Mouse (Mus musculus) ovary, postnatal 36 days (tissue): ENCODE data around the gene Ago1.
A peak's percentile ranks its signal among the peaks of the same experiment; 100 is the strongest.

Source experiments
- DNase-seq: peaks from one replicate; pipeline ENCODE4 v3.0.0; 2022; ENCODE audit warnings: low spot score, mixed read lengths

Ago1 gene

DNA sequence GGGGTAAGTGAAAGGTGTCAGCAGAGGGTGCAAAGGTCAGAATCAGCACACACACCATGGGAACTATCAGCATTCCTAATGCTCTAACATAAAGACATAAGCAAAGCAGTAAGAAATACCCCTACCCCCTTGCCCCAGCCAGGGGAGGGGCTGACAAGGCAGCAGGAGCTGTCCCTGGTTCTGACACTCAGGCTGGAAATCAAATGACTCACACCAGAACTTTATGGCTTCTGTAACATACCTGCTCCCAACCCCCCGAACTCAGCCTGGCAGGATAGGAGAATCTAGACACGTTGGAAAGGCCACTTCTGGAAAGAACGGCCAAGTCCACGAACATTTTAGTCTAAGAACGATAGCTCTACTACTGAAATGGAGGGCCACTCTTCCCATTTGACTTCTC, 4.6 kb upstream of the Ago1 start:
- no peak for DNase-seq

DNA sequence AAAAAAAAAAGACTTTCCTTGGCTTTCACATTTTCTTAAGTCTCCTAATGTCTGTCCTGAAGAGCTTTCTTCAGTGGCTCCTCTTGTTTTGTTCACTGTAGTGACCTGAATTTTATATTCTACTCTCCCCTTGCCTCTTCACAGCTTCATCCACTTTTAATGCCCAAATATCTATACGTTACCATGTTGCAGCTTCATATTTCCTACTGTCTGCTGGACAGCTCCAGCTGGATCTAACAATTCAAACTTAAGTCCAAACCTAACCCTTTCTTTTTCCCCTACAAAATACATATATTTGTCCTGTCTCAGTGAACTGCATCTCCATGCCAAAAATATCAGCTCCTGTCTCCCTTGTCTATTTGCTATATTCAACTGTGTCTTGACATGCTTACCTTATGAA, 951 bp upstream of the Ago1 start:
- DNase-seq = no peak

DNA sequence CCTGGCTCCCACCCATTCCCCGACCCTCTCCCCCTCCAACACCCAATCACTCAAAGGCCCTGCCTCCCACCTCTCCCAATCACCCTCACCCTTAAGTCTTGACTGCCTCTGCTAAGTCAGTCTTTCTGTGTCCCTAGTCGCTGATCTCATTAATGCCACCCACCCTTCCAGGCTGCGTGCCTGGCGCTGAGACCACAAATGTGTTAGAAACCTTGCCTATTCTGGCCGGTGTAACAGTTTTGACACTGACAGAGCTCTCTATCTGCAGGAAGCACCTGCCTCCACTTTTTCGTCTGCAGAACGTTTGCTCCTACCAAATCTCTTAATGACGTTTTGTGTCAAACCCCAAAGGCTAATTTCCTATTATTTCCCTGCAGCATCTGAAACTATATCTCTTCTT, 542 bp upstream of the Ago1 start:
- DNase-seq = no peak

DNA sequence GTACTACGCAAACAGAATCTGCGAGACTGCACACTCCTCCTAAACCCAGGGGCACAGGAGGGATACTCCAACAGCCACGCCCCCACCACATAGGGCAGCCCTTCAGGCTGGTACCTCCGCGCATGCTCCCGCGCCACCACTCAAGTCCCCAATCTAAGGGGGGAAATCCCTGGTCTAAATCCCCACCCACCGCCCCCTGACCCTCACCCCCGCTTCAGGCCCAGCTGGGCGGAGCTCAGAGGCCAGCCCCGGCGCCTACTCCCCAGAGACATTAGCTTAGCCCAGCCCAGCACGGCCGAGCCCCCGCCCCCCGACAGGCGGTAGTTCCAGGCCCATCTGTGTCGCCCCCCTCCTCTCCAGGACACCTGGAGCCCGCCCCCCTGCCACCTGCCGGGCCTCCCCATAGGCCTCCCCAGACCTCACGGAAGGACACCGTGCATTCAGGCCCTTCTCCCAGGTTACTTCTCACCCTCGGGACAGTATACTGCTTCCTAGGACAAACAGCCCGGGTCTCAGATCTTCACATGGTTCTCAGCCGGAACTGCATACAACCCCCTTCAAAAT, 580 bp downstream of the Ago1 start:
- DNase-seq = peak; percentile 69

DNA sequence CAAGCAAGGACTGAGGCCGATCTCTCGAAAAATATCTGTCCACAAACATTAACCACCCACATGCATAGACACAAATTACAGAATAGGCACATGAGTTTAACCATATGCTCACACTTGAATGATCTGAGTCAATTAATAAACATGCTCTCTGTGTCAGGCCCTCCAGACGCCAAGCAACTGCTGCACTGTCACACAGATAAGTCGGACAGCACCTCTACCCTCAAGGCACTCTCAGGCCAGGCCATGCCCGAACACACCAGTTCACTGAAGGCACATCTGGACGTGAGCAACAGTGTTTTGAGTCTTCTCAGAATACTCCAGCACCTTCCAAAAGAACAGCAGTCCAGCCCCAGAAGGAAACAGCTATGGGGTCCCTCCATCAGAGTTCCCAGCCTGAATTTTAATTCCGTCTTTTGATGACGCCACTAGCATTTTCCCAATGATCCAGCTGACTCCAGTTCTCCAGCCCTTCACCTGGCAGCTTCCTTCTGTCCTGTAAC, 2.1 kb downstream of the Ago1 start:
- DNase-seq = no peak

DNA sequence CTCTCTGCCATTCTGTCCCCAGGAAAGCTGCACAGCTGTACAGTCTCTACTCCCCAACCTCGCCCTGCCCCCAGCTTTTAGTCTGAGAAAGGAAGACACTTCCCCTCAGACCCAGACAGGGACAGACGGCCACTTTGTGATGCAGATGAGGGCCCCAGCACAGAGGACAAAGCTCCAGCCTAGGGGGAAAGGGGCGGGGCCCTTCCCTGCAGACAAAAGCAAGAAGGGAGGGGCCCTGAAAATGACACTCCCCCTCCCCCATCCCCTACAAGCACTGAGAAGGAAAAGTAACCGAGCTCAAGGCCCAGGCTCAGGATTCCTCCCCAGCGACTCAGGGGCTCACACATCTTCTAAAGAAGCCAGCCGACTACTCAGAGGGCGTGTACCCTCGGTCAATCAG, 2.5 kb downstream of the Ago1 start:
- DNase-seq = peak; percentile 19

DNA sequence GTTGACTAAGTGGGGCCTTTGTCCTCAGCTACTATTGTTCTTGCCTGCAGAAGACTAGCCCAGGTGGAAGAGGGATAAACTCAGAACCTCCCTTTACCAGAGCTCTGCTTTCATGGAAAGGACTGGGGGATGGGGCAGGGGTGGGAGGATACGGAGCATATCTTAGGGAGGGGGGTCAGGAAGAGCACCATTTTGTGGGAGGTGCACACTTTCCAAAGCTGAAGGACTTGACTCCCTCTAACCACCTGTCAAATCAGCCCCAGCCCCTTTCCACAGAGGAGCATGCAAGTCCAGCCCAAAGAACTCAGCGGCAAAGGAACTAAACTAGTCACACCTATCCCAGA, 3.5 kb downstream of the Ago1 start:
- no peak for DNase-seq

DNA sequence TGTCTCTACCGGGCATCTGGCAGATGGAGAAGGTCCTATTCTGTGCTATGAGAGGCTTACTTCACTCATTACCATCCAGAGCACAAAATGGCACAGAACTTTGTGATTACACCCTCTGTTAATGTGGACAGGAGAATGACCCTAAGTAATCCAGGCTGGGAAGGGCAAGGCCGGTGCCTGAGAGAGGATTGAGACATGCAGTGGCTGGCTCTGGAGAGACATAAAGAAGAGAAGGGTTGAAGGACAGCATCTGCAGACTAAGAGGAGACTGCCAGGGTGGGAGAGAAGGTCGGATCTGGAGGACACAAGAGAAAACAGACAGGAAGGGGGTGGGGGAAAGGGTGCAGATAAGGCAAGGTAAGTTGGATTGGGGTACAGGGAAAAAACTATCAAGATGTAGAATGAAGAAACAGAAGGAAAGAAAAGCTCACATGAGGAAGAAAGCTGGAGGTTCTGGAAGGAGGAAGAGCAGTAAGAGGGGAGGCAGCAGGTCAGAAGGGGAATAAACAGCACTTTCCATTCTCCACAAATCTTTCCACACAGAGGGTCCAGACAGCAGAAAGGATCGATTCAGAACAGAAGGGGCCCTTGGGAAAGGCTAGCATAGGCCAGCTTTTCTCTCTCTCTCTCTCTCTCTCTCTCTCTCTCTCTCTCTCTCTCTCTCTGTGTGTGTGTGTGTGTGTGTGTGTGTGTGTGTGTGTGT, 4.0 kb downstream of the Ago1 start:
- no peak for DNase-seq

DNA sequence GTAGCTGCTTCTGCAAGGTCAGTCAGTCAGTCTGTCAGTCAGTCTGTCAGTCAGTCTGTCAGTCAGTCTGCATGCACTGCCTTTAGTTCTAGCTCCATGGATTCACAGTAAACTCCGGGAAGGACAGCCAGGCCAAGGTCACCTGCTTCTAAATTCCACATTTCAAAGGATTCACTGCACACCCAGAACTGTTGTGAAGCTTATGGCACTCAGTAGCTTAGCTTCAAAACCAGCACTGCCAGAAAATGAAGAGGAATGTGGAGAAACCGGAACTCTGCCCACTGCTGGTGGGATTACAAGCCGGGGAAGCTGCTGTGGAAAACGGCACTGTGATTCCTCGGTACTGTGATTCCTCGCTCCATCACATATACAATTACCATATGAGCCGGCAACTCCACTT, 12.9 kb downstream of the Ago1 start:
- DNase-seq = no peak

DNA sequence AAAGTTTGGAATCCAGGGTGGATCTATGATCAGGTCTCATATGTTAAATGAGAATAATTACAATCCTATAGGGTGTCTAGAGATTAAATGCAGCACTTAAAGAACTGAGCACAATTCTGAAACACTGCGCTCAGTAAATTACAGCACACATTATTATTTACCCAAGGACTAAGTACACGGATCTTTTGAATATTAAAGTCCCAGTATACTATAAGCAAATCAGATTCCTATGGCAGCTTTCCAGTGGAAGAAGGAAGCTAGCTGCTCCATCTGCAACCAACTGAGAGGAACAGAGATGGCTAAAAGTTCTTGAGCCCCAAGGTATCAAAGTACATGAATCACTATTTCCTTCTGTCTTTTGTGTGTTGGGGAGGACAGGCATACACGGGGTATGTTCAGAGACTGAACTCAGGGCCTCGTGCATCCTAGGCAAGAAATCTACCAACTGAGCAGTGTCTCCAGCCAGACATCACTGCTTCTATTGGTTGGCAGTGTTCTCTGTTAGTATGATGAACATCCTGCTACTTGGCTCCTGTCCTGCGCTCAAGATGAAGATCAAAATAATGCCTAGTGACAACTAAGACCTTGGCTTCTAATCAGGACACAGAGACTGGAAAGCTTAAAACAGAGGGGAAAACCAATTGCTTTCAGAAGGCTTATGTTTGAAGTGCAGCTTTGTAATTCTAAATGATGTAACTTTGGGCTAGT, 13.7 kb downstream of the Ago1 start:
- DNase-seq = no peak

DNA sequence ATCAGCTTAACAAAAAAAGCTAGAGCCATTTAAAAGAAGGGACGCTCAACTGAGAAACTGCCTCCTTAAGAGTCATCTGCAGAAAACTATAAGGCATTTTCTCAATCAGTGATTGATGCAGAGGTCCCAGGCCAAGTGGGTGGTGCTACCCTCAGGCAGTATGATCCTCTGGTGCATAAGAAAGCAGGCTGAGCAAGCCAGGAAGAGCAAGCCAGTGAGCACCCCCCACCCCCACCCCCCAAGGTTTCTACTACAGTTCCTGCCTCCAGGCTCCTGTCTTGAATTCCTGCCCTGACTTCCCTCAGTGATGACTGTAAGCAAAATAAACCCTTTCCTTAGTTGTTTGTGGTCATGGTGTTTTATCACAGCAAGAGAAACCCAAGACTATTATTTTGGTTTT, 18.1 kb downstream of the Ago1 start:
- DNase-seq = no peak

DNA sequence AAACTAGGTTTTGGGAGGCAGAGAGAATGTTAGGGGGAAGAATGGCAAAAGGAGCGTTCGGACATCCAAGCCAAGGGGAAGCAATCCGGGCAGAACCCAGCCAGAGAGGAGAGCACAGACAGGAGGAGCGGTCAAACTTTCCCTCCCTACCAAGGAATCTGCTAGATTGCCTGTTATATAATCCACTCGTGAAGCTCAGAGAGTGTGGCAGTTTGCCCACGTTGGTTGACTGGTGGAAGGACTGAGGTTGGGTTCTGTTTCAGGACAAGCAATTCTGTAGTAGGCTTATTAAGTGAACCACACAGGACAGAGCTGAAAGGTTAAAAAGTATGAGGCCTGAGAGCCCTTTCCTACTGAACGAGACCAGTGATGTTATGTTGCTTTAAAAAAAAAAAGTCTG, 21.3 kb downstream of the Ago1 start:
- no peak for DNase-seq

DNA sequence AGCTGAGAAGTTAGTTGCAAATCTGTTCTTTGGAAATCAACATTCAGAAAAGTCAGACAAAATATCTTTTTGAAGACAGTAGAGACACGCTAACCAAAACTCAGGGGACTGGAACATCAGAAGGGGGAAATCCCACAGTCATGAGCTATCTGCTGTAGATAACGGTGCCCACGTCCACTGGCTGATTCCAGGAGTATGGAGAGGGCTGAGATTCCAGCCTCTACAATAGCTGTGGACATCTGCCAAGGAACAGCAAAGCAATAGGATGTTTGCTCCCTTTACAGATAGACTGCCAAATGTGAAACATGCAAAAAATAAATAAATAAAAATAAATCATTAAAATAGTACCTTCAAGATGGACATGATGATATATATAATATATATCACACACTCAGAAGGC, 23.9 kb downstream of the Ago1 start:
- DNase-seq = no peak

DNA sequence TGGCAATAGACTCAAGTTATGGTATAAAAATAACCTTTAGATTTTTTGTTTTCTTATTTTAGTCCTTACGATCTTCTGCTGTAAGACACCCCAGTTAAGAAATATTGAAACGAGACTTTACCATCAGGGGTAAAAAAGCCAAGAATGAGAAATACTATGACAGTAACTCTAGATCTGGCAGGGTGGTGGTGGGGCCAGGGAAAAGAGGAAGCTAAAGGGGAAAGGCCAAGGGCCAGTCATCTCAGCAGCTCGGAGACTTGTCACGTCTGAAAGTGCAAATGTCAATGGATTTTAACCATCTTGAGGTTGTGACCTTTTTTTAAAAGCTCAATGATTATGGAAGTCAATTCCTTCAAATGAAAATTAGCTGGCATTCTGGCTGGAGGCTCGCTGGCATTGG, 30.1 kb downstream of the Ago1 start:
- no peak for DNase-seq

DNA sequence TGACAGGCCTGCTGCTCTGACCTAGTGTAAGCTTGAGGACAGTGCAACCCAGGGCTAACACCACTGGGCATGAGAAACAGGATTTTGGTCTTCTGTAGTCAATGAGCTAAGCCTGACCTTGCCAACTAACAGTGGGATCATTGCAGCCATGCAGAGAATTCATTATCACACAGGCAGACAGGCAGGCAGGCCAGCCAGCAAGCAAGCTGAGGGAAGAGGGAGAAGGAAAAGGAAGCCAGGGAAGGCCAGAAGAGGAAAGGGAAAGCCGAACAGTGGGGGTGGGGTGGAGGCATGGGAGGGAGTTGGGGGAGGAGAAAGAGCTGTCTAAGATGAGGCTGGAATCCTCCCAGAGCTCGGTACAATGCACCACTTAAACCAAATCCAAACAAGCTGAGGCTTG, 32.1 kb downstream of the Ago1 start:
- no peak for DNase-seq

DNA sequence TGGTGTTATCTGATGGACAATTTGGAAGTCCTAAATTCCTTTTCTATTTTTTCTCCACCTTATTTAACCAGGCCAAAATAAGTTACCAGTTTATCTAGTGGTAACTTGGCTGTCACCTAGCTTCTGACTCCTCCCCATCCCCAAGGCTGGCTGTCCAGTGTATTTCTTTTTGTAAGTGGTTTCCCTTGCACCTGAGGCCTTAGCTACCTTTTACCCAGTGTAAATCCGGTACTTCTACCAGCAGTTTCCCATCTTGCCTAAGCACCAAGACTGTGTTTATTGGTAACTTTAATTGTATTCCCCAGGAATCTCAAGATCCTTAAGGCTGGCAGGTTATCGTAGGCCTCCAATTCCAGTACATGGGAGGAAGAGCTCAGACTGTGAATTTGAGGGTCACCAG, 34.3 kb downstream of the Ago1 start:
- DNase-seq = no peak

DNA sequence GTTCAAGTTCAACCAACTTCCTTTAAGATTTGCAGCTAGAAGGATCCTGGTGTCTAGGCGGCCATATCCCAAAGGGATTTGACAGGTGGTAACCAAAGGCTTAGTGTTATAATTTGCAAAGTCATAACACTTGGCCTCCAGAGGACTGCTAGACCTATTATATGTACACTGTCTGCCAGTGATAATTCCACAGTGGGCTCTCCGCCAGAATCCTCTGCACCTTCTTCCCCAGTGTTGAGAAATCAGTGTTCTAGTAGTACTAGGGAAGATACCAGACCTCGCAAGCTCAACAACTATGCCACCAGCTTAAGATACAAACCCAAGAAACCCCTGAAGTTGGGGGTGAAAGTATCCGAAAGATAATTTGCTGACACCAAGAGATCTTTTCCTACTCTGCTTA, 35.2 kb downstream of the Ago1 start:
- DNase-seq = no peak

DNA sequence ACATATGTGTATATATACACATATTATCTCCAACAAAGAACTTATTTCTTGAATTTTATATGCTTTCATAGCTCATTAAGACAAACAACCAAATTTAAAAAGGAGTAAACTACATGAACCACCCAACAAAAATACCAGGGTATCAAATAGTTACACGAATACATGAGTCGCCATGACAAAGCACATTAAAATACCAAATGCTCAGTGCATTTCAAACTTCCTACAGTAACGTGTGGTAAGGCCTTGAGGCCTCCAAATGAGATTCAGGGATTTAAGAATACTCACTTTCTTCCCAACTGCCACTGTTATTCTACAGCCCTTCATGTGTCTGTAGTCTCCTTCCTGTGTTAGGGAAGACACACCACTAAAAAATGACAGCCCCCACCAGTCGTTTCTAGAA, 36.6 kb downstream of the Ago1 start:
- DNase-seq = no peak

DNA sequence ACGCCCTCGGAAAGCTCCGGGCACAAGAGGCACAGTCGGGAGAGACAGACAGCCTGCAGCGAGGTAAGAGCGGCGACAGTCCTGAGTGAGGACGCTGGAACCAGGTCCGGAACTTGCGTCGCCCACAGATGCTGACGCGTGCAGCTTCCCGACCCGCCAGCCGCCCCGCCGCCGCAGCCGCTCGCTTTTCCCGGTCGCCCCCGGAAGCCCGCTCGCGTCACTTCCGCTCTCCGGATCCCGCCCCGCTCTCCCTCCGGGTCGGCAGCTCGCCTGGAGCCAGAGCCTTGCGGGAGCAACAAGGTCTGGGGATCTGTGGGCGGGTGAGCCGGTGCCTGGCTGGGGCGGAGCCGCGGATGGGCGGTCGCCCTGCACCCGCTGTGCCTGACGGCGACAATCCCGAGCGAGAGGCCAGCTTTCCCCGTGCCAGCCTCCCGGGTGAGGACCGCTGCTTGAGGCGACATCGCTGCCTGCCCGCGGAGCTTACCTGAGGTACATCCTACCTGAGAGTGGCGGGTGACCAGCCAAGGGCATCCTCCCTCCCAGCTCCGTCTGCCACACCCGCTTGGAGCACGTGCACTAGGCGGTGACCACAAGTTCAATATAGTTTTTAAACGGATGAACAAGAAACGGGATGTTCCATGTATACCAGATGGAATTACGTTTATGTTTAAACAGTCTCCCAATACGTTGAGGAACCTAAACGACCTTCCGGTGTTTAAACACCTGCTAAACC, 38.9 kb downstream of the Ago1 start, which contains the start of gene Ago3:
Gene Ago3, minus strand, starts transcription at position 210 of the 733 bp plus-strand sequence.
- DNase-seq = peak; percentile 95

DNA sequence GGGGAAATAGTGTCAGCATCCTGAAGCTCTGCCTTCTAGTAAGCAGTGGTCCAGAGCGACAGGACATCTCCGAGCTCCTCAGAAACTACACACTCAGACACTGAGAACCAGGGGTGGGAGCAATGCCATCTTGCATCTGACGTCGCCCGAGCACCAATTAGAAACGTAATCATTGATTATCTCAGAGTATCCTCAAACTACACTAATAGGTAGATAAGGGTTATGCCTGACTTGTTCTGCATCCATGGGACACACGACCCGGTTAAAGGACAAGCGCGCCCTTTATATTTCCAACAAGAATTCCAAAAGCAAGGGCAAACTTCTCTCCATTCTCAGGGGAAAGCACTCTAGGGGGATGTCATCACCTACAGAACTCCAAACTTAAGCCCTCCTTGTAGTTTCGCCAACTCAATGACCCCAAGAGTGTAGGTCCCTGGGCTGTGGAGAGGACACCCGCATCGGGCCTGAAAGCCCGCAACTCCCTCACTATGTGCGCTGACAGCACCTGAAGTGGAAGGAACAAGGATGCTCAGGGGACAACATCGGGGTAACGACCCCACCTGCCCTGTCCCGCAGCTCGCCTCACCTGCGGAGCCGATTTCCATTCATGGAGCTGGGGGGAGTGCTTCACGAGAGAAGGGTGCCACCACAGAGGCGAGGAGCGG, 39.6 kb downstream of the Ago1 start:
- no peak for DNase-seq

DNA sequence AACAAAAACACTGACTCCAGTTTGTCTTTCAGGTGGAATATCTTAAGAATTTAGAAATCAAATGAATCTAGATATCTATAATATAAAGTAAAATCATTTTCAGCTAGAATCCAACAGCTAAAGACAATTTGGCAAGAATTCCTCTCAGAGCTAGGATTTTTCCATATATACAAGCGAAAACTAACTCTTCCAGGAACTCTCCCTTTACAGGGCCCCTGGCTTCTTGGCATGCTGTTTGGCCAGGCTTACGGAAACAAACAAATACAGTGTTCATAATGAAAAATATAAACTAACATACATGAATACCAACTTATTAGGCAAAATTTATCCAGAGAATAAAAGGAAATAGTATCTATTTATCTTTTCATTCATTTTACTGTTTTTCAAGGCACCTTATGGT, 44.5 kb downstream of the Ago1 start:
- no peak for DNase-seq

DNA sequence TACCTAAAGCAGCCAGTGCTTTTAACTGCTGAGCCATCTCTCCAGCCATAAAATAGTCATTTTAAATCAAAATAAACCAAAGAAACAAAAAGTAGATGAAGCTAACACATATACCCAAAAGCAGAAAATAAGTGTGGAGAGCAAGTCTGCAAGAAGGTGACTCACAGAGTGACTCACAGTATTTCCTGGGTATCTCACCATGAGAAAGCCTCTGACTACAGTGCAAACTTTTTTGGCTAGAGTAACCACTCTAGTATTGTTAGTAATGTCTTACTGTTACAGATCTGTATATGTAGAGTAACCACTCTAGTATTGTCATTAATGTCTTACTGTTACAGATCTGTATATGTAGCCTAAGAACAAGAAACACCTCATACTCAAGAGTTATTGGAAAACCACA, 52.7 kb downstream of the Ago1 start:
- no peak for DNase-seq
